Mouse (Mus musculus) hindbrain, postnatal 0 days (tissue): Measurements from ENCODE around the gene Rtf2. TPM values are rescaled to one million over a fixed set of nuclear protein-coding genes. Genes with fewer than 3 reads are reported as not detected.
A peak's percentile ranks its signal among the peaks of the same experiment; 100 is the strongest.

ENCODE experiments used
- ATAC-seq: fragments of 200-750 bp; cut with Nextera tagmentation; 2 replicates; pipeline ENCODE4 v1.8.0; 2017; ENCODE audit warnings: mild to moderate bottlenecking, moderate TSS enrichment, moderate library complexity
- DNase-seq: peaks from one replicate; pipeline ENCODE4 v3.0.0-alpha.2; 2015; ENCODE audit warnings: low spot score
- H3K27ac ChIP-seq: fragments of 300-500 bp; sonication (generic); 2 replicates; pipeline ENCODE4 v1.5.1; 2014; ENCODE audit warnings: mild to moderate bottlenecking
- H3K27me3 ChIP-seq: fragments of 300-500 bp; sonication (generic); 2 replicates; pipeline ENCODE4 v1.6.1; 2014; ENCODE audit warnings: low read length, mixed read lengths; ENCODE audit not compliant: insufficient read depth
- H3K36me3 ChIP-seq: fragments of 300-500 bp; sonication (generic); 2 replicates; pipeline ENCODE4 v1.6.1; 2014; ENCODE audit warnings: low read length, mixed read lengths; ENCODE audit not compliant: insufficient read depth
- H3K4me1 ChIP-seq: fragments of 300-500 bp; sonication (generic); 2 replicates; pipeline ENCODE4 v1.6.1; 2014; ENCODE audit warnings: antibody characterized with exemption, low read length, mixed read lengths; ENCODE audit not compliant: insufficient read depth
- H3K4me2 ChIP-seq: fragments of 300-500 bp; sonication (generic); 2 replicates; pipeline ENCODE4 v1.6.1; 2014; ENCODE audit warnings: low read depth, mild to moderate bottlenecking, low read length, moderate library complexity, mixed read lengths
- H3K4me3 ChIP-seq: fragments of 300-500 bp; sonication (generic); 2 replicates; pipeline ENCODE4 v1.5.1; 2014; ENCODE audit warnings: low read length
- H3K9ac ChIP-seq: fragments of 300-500 bp; sonication (generic); replicated peaks from 2 replicates; pipeline ENCODE4 v1.6.1; 2014; ENCODE audit warnings: mild to moderate bottlenecking, low read length, moderate library complexity, mixed read lengths
- H3K9me3 ChIP-seq: fragments of 300-500 bp; sonication (generic); 2 replicates; pipeline ENCODE4 v1.6.1; 2016; ENCODE audit warnings: low read length, mixed read lengths
- CTCF ChIP-seq: IDR thresholded peaks from 2 replicates; pipeline ENCODE4 v1.5.1; 2016; ENCODE audit warnings: antibody characterized with exemption, control low read depth, low read depth
- whole genome bisulfite sequencing: fragments of 180-500 bp; shearing (Covaris S2); extraction: QIAGEN DNeasy Blood & Tissue Kit; methylation state at CpG from one replicate; pipeline ENCODE4 v1.1.7; 2014; 5-methylcytosine and 5-hydroxymethylcytosine counted together
- polyA plus RNA-seq: library from polyadenylated mRNA; unstranded; fragments of >200 nt; fragmentation: Nextera tagmentation; extraction: Ambion mirVana; gene quantifications from 2 replicates; pipeline ENCODE4 v1.2.1, GENCODE M21; 2015
- total RNA-seq: library from RNA; depleted of rRNA; stranded (reverse); fragments of >200 nt; gene quantifications from 2 replicates; pipeline ENCODE4 v1.2.3, GENCODE M21; 2014

Gene Rtf2
- total and polyA plus RNA-seq, 2 experiments from 2014 or later: 65.6 to 83.6 TPM

- DNase-seq: no peak
- H3K27me3 ChIP-seq: no peaks in the 10 kb centered on the region
- TF ChIP-seq CTCF: no peak
- H3K36me3 ChIP-seq: no peaks in the 10 kb centered on the region
- 50% methylated on average over 3 of the region's 3 CpGs for WGBS
- H3K4me1 ChIP-seq: no peaks in the 10 kb centered on the region
- H3K9ac ChIP-seq: no peak overlapping the region
- no peaks in the 10 kb centered on the region for H3K9me3 ChIP-seq
- 0 out of 2 replicates have a peak, but pooled peaks have one; percentile 18 for ATAC-seq
- no peak overlapping the region for H3K4me3 ChIP-seq
- no peak overlapping the region for H3K27ac ChIP-seq
- no peak overlapping the region for H3K4me2 ChIP-seq
Observed at GRCm38 (mm10) chr2:172477350-172477749, 37.0 kb downstream of the Rtf2 start.

- H3K27ac ChIP-seq: no peak overlapping the region
- ATAC-seq (peak; percentile 53), DNase-seq (peak; percentile 86)
- no peaks in the 10 kb centered on the region for H3K4me1 ChIP-seq
- no peaks in the 10 kb centered on the region for H3K9me3 ChIP-seq
- no peaks in the 10 kb centered on the region for H3K27me3 ChIP-seq
- no peaks in the 10 kb centered on the region for H3K36me3 ChIP-seq
- peak; percentile 88 for TF ChIP-seq CTCF
- no peak overlapping the region for H3K9ac ChIP-seq
- no peak overlapping the region for H3K4me2 ChIP-seq
- WGBS: 3% methylated on average over 2 of the region's 2 CpGs
- H3K4me3 ChIP-seq: no peak overlapping the region
Observed at GRCm38 (mm10) chr2:172477860-172478259, 37.5 kb downstream of the Rtf2 start.

GRCm38 (mm10) chr2:172480296-172480695 is 39.9 kb downstream of the Rtf2 start:
- H3K4me1 ChIP-seq: no peaks in the 10 kb centered on the region

GRCm38 (mm10) chr2:172481654-172482385 is 41.5 kb downstream of the Rtf2 start:
- no peaks in the 10 kb centered on the region for H3K9me3 ChIP-seq
- DNase-seq (no peak), ATAC-seq (no peak)
- no peak overlapping the region for H3K9ac ChIP-seq
- H3K27ac ChIP-seq: no peak overlapping the region
- TF ChIP-seq CTCF: no peak
- H3K4me2 ChIP-seq: no peak overlapping the region
- H3K36me3 ChIP-seq: no peaks in the 10 kb centered on the region
- H3K4me1 ChIP-seq: no peaks in the 10 kb centered on the region
- no peak overlapping the region for H3K4me3 ChIP-seq
- H3K27me3 ChIP-seq: no peaks in the 10 kb centered on the region
- WGBS: 86% methylated on average over 16 of the region's 16 CpGs

More at GRCm38 (mm10) chr2:172480296-172480695, 39.9 kb downstream of the Rtf2 start:
- Histone ChIP-seq H3K9me3 (no peaks in the 10 kb centered on the region), H3K27me3 (no peaks in the 10 kb centered on the region), H3K36me3 (no peaks in the 10 kb centered on the region), H3K4me2 (no peak overlapping the region), H3K27ac (no peak overlapping the region), H3K9ac (no peak overlapping the region), H3K4me3 (no peak overlapping the region)
- TF ChIP-seq CTCF: no peak
- ATAC-seq (no peak), DNase-seq (no peak)
- 73% methylated on average over 7 of the region's 7 CpGs for WGBS

GRCm38 (mm10) chr2:172483766-172484413 is 43.5 kb downstream of the Rtf2 start:
- no peak for TF ChIP-seq CTCF
- H3K4me1 ChIP-seq: no peaks in the 10 kb centered on the region
- no peaks in the 10 kb centered on the region for H3K27me3 ChIP-seq
- no peaks in the 10 kb centered on the region for H3K36me3 ChIP-seq
- peak; percentile 65 for ATAC-seq
- H3K4me2 ChIP-seq: no peak overlapping the region
- DNase-seq: peak; percentile 67
- no peak overlapping the region for H3K9ac ChIP-seq
- H3K9me3 ChIP-seq: no peaks in the 10 kb centered on the region
- 66% methylated on average over 14 of the region's 14 CpGs for WGBS
- H3K27ac ChIP-seq: no peak overlapping the region
- H3K4me3 ChIP-seq: no peak overlapping the region

- DNase-seq: no peak
- Histone ChIP-seq H3K27me3 (no peaks in the 10 kb centered on the region), H3K4me2 (no peak overlapping the region), H3K27ac (no peak overlapping the region), H3K4me1 (no peaks in the 10 kb centered on the region), H3K9ac (no peak overlapping the region), H3K36me3 (no peaks in the 10 kb centered on the region), H3K4me3 (no peak overlapping the region), H3K9me3 (no peaks in the 10 kb centered on the region)
- WGBS: 51% methylated on average over 12 of the region's 12 CpGs
- TF ChIP-seq CTCF: no peak
- no peak for ATAC-seq
Observed at GRCm38 (mm10) chr2:172484696-172485370, 44.5 kb downstream of the Rtf2 start.
